Mouse (Mus musculus): ENCODE measurements around the gene Olfr203. TPM values are rescaled to one million over a fixed set of nuclear protein-coding genes. Genes with fewer than 3 reads are reported as not detected.
"Not testable (repeated sequence)": the region's sequence is repeated elsewhere in the genome, so short reads cannot be mapped to it uniquely, and the experiment has no call there.

Olfr203 gene
- polyA plus RNA-seq (2016; fragmentation: Nextera tagmentation; extraction: Ambion mirVana): not detected in 2 replicates

DNA sequence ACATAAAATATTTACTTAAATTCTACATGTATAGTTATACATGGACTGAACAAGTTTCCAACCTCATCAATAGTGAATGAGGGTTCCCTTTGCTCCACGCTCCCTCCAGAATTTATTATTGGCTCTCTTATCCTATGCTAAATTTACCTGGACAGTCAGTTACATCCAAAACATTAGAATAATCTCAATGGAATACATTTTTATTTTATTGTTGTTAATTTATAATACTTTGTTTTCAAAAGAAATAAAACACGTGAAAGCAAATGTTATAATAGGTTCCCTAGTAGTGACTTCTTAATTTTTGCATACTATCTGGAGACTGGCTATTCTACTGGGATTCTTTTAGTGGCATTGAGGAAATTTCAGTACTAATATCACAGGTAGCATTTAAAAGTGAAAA lies at the start of gene Olfr203:
TSS of gene Olfr203 (plus strand) at position 301 of the 400 bp plus-strand sequence.
- DNase-seq (ENCODE audit: low spot score): no peak
- no peaks in the 10 kb centered on the region for H3K27me3 ChIP-seq (replicated peaks; ENCODE audit: low read depth, poor library complexity, severe bottlenecking)
- H3K36me3 ChIP-seq (replicated peaks): no peaks in the 10 kb centered on the region
- no peak within 1 kb of the TSS for H3K27ac ChIP-seq (replicated peaks)
- no peak within 1 kb of the TSS for H3K4me3 ChIP-seq
- H3K4me1 ChIP-seq: no peaks in the 10 kb centered on the region
- 82% methylated on average over 2 of the region's 2 CpGs for WGBS
- H3K9me3 ChIP-seq: no peaks in the 10 kb centered on the region

DNA sequence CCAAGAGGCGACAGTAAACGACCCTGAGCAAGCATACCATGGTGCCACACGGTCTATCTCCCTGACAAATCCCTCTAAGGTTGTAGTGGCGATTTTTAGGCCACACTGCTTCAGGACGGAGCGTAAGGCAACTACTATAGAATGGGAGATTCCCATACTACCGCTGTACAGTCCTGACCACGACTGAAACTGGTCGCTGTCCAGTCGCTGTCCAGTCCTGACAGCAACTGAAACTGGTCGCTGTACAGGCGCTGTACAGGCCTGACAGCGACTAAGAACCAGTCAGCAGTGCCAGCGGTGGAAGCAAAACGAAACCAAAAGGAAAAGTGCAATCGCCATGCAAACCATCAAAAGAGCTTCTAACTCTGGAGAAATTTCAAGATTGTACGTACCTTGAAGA lies 49.0 kb upstream of the Olfr203 start:
- Histone ChIP-seq H3K4me3 (no peak overlapping the region), H3K9me3 (0 out of 2 replicates have a peak, but pooled peaks cover 12% of the 10 kb centered on the region), H3K36me3 (replicated peaks) (no peaks in the 10 kb centered on the region), H3K4me1 (no peaks in the 10 kb centered on the region), H3K27me3 (replicated peaks; ENCODE audit: low read depth, poor library complexity, severe bottlenecking) (no peaks in the 10 kb centered on the region), H3K27ac (replicated peaks) (no peak overlapping the region)
- no peak for DNase-seq (ENCODE audit: low spot score)
- 88% methylated on average over 17 of the region's 17 CpGs for WGBS

DNA sequence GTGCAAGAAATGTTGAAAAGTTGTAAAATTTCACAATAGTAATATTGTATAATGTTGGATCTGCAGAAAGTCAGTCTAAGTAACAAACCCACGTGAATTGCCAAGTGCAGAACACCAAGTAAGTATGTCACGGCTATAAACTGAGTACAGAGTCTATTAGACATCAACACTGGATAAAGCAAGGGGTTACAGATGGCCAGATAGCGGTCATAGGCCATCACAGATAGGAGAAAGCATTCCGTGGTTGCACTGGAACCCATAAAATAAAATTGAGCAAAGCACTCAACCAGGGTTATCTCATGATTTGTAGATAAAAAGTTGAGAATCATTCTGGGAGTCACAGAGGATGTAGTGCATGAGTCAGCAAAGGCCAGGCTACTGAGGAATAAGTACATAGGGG lies 29.6 kb upstream of the Olfr203 start:
- not testable (repeated sequence) for H3K4me1 ChIP-seq; DNase-seq (ENCODE audit: low spot score); H3K27ac ChIP-seq (replicated peaks); H3K4me3 ChIP-seq; H3K27me3 ChIP-seq (replicated peaks; ENCODE audit: low read depth, poor library complexity, severe bottlenecking); H3K9me3 ChIP-seq; H3K36me3 ChIP-seq (replicated peaks)
- 83% methylated on average over 4 of the region's 4 CpGs for WGBS

DNA sequence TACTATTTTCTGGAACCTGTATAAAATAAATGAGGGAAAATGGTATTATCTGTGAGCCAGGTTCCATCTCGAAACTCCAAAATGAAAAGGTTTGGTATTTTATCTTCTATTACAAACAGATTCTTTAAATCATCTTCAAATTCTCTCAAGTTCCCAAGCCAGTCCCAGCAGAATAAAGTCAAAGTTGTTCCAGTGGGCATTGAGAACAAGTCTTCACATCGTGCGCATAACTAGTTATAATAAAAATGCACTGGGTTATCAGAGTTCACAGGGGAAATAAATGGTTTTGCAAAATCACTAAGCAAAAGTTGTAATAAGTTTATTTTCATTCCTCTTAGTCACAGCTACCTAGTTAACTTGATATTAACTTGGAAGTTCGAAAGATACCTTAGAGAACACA lies 26.1 kb upstream of the Olfr203 start, which contains the start of gene Olfr201:
TSS of gene Olfr201 (minus strand) at position 101 of the 400 bp plus-strand sequence.
- not testable (repeated sequence) for H3K27ac ChIP-seq (replicated peaks); H3K4me1 ChIP-seq; H3K27me3 ChIP-seq (replicated peaks; ENCODE audit: low read depth, poor library complexity, severe bottlenecking); H3K36me3 ChIP-seq (replicated peaks); H3K4me3 ChIP-seq; H3K9me3 ChIP-seq; DNase-seq (ENCODE audit: low spot score)
- WGBS: 90% methylated on average over 4 of the region's 4 CpGs

DNA sequence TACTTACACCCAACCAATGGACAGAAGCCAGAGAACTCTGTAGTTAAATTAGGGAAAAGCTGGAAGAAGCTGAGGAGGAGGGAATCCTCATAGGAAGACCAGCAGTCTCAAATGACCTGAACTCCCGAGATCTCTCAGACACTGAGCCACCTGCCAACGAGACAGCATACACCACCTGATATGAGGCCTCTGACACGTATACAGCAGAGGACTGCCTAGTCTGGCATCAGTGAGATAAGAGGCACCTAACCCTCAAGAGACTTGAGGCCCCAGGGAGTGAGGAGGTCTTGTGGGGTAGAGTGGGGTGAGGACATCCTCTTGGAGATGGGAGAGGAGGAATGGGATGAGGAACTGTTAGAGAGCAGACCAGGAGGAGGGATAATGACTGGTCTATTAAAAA lies 18.1 kb upstream of the Olfr203 start:
- Histone ChIP-seq H3K4me3 (no peak overlapping the region), H3K36me3 (replicated peaks) (no peaks in the 10 kb centered on the region), H3K9me3 (no peaks in the 10 kb centered on the region), H3K27ac (replicated peaks) (no peak overlapping the region), H3K27me3 (replicated peaks; ENCODE audit: low read depth, poor library complexity, severe bottlenecking) (no peaks in the 10 kb centered on the region), H3K4me1 (no peaks in the 10 kb centered on the region)
- WGBS: 83% methylated on average over 3 of the region's 3 CpGs
- no peak for DNase-seq (ENCODE audit: low spot score)

DNA sequence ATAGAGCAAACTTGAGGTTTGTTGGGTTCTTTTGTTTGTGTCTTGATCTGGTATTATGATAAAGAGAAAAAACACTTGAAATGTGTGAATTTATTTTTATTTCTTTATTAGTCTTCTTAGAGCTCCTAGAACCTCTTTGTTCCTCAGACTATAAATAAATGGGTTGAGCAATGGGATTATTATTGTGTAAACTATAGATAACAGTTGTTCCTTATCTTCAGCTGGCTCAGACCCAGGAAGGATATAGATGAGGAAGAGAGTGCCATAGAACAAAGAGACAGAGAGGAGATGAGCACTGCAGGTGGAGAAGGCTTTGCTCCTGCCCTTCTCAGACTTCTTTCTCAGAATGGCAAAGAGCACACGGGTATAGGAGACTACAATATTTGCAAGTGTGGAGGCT lies 15.2 kb upstream of the Olfr203 start:
- H3K4me1 ChIP-seq: no peaks in the 10 kb centered on the region
- no peak for DNase-seq (ENCODE audit: low spot score)
- no peaks in the 10 kb centered on the region for H3K9me3 ChIP-seq
- H3K4me3 ChIP-seq: no peak overlapping the region
- WGBS: 73% methylated on average over 1 of the region's 1 CpGs
- H3K27me3 ChIP-seq (replicated peaks; ENCODE audit: low read depth, poor library complexity, severe bottlenecking): no peaks in the 10 kb centered on the region
- H3K27ac ChIP-seq (replicated peaks): no peak overlapping the region
- no peaks in the 10 kb centered on the region for H3K36me3 ChIP-seq (replicated peaks)

DNA sequence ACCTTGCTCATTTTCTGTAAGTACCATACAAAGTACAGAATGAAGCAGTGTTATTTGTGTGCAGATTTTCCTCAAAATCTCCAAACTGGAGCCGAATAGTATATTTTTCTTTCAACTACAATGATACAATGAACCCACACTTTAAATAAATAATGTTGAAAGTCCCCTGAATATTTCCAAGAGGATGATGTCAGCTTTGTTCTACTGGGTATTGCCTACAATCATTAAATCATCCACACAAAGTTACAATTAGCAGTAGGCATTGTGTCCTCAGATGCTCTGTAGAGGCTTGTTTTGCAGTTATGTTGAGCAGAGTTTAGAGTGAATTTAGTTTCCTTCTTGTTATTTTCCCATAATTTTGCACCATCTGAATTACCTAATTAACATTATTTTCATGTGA lies 12.0 kb upstream of the Olfr203 start, which contains the start of gene Olfr202:
TSS of gene Olfr202 (minus strand) at position 101 of the 400 bp plus-strand sequence.
- no peaks in the 10 kb centered on the region for H3K9me3 ChIP-seq
- H3K27ac ChIP-seq (replicated peaks): no peak within 1 kb of the TSS
- 92% methylated on average over 1 of the region's 1 CpGs for WGBS
- no peaks in the 10 kb centered on the region for H3K27me3 ChIP-seq (replicated peaks; ENCODE audit: low read depth, poor library complexity, severe bottlenecking)
- H3K4me1 ChIP-seq: no peaks in the 10 kb centered on the region
- H3K4me3 ChIP-seq: no peak within 1 kb of the TSS
- DNase-seq (ENCODE audit: low spot score): no peak
- no peaks in the 10 kb centered on the region for H3K36me3 ChIP-seq (replicated peaks)

DNA sequence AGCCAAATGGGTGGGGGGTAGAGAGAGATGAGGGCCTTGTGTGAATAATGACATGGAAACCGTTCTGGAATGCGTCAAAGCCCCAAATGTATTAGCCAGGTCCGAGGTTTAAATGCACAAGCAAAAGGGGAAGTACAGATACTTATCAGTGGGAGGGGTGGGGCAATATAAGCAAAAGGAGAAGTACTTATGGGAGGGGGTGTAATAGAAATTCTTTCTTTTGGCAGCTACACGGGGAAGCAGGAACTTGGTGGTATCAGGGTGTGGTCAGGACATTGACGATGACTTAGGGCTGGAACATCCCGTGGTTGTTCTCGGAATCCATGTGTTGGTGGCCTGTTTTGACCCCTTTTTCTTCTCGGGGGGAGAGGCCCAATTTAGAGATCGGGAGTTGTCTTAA lies 11.1 kb upstream of the Olfr203 start:
- not testable (repeated sequence) for H3K4me1 ChIP-seq; H3K36me3 ChIP-seq (replicated peaks); DNase-seq (ENCODE audit: low spot score); H3K27me3 ChIP-seq (replicated peaks; ENCODE audit: low read depth, poor library complexity, severe bottlenecking); H3K9me3 ChIP-seq; H3K27ac ChIP-seq (replicated peaks); H3K4me3 ChIP-seq
- WGBS: 86% methylated on average over 9 of the region's 9 CpGs

DNA sequence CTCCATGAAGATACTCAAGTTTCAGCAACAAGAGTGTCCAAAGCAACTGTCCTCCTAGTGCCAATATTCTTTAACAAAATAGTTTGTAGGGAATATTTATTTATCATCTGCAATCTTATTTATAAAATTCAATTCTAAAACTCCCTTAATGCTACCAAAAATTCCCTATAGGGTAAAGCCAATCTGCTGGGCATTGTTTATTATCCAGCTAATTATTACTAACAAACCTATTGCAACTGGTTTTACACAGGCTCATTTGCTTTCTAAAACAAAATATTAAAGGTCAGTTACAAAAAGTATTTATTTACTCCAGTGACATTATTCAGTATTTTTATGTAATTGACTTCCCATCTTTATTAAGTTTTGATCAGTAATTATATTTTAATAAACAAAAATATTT lies 19.5 kb downstream of the Olfr203 start, which contains the start of gene Olfr204:
TSS of gene Olfr204 (minus strand) at position 101 of the 400 bp plus-strand sequence.
- H3K27me3 ChIP-seq (replicated peaks; ENCODE audit: low read depth, poor library complexity, severe bottlenecking): no peaks in the 10 kb centered on the region
- H3K27ac ChIP-seq (replicated peaks): no peak within 1 kb of the TSS
- DNase-seq (ENCODE audit: low spot score): no peak
- no peak within 1 kb of the TSS for H3K4me3 ChIP-seq
- H3K4me1 ChIP-seq: no peaks in the 10 kb centered on the region
- H3K9me3 ChIP-seq: no peaks in the 10 kb centered on the region
- H3K36me3 ChIP-seq (replicated peaks): no peaks in the 10 kb centered on the region

DNA sequence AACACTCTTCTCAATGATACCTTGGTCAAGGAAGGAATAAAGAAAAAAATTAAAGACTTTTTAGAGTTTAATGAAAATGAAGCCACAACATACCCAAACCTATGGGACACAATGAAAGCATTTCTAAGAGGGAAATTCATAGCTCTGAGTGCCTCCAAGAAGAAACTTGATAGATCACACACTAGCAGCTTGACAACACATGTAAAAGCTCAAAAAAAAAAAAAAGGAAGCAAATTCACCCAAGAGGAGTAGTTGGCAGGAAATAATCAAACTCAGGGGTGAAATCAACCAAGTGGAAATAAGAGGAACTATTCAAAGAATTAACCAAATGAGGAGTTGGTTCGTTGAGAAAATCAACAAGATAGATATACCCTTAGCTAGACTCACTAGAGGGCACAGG lies 24.6 kb downstream of the Olfr203 start:
- not testable (repeated sequence) for H3K4me1 ChIP-seq; H3K36me3 ChIP-seq (replicated peaks); H3K27ac ChIP-seq (replicated peaks); H3K27me3 ChIP-seq (replicated peaks; ENCODE audit: low read depth, poor library complexity, severe bottlenecking); H3K9me3 ChIP-seq; DNase-seq (ENCODE audit: low spot score); H3K4me3 ChIP-seq
- WGBS: 68% methylated on average over 1 of the region's 1 CpGs

DNA sequence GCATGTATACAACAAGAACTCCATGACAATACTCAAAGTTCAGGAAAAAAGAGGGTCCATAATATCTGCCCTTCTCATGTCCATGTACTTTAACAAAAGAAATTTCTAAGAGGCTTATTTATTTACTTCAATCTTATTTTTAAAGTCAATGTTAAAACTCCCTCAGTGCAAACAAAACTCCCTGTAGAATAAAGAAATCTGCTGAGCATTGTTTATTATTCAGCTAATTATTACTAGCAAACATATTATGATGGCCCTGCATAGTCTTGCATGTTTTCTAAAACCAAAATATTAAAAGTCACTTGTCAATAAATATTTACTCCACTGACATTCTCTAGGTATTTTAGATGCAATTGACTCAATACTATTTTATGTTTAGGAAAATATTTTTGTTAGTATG lies 32.4 kb downstream of the Olfr203 start, which contains the start of gene Olfr205:
TSS of gene Olfr205 (minus strand) at position 101 of the 400 bp plus-strand sequence.
- Histone ChIP-seq H3K9me3 (0 out of 2 replicates have a peak, but pooled peaks cover 3% of the 10 kb centered on the region), H3K4me1 (no peaks in the 10 kb centered on the region), H3K36me3 (replicated peaks) (no peaks in the 10 kb centered on the region), H3K4me3 (no peak within 1 kb of the TSS), H3K27ac (replicated peaks) (no peak within 1 kb of the TSS), H3K27me3 (replicated peaks; ENCODE audit: low read depth, poor library complexity, severe bottlenecking) (no peaks in the 10 kb centered on the region)
- DNase-seq (ENCODE audit: low spot score): no peak

DNA sequence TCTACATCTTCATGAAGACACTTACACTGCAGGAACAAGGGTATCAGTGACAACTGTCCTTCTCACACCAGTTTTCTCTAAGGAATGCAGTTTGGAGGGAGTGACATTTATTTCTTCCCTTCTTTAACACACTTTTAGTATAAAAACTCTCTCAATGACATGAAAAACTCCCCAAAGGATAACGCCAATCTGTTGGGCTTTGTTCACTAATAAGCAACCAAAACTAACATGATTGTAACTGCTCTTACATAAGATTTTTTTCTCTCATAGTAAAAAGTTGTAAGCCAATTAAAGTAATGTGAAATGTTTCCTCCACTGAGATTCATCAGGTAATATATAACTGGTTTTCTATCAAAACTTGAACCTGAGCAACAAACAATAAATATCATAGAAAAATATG lies 50.5 kb downstream of the Olfr203 start, which contains the start of gene Olfr206:
TSS of gene Olfr206 (minus strand) at position 101 of the 400 bp plus-strand sequence.
- 83% methylated on average over 1 of the region's 1 CpGs for WGBS
- DNase-seq (ENCODE audit: low spot score): no peak
- H3K4me3 ChIP-seq: no peak within 1 kb of the TSS
- H3K36me3 ChIP-seq (replicated peaks): no peaks in the 10 kb centered on the region
- no peak within 1 kb of the TSS for H3K27ac ChIP-seq (replicated peaks)
- H3K9me3 ChIP-seq: no peaks in the 10 kb centered on the region
- H3K4me1 ChIP-seq: no peaks in the 10 kb centered on the region
- H3K27me3 ChIP-seq (replicated peaks; ENCODE audit: low read depth, poor library complexity, severe bottlenecking): no peaks in the 10 kb centered on the region

All from embryonic facial prominence, embryonic 10.5 days (tissue).